ENCODE assay signal across 17 mouse cellular contexts in genomic region chr9:75804940-75805339, GRCm38 (mm10). TPM values are rescaled to one million over a fixed set of nuclear protein-coding genes. Genes with fewer than 3 reads are reported as not detected.
"Had no signal": no experiment of that assay in that cellular context is flagged by ENCODE, and none has a peak within 500 bp of the region (broad histone marks: within the 10 kb centered on the region; RNA-seq: fewer than 3 reads in every experiment).

No protein-coding gene starts in this region.

- H3K4me1 ChIP-seq: megakaryocyte, embryonic 14.5 days; midbrain, embryonic 13.5 days; midbrain, embryonic 15.5 days; neural tube, embryonic 12.5 days had no signal

- H3K4me2 ChIP-seq: lung, embryonic 14.5 days; midbrain, embryonic 11.5 days; midbrain, embryonic 13.5 days; midbrain, embryonic 15.5 days; neural tube, embryonic 12.5 days had no signal

- DNase-seq: lung, adult 18-20 months; lung, embryonic 14.5 days; lung, postnatal 10 days; lung, postnatal 4 days; right cerebral cortex, postnatal 25 days; right cerebral cortex, postnatal 4 days; spleen, adult 18-20 months; thymus, adult 2 months; thymus, postnatal 25 days; thymus, postnatal 4 days had no signal

- ATAC-seq: midbrain, embryonic 13.5 days; midbrain, embryonic 15.5 days had no signal

- H3K27ac ChIP-seq: midbrain, embryonic 13.5 days; midbrain, embryonic 15.5 days; neural tube, embryonic 12.5 days had no signal

- H3K9me3 ChIP-seq: megakaryocyte, embryonic 14.5 days; midbrain, embryonic 13.5 days; midbrain, embryonic 15.5 days; neural tube, embryonic 12.5 days had no signal

- H3K4me3 ChIP-seq: megakaryocyte, embryonic 14.5 days; midbrain, embryonic 13.5 days; midbrain, embryonic 15.5 days; neural tube, embryonic 12.5 days had no signal

- H3K27me3 ChIP-seq: megakaryocyte, embryonic 14.5 days; midbrain, embryonic 13.5 days; midbrain, embryonic 15.5 days; neural tube, embryonic 12.5 days had no signal

- H3K9ac ChIP-seq: lung, embryonic 14.5 days; midbrain, embryonic 13.5 days; midbrain, embryonic 15.5 days; neural tube, embryonic 12.5 days had no signal

- H3K36me3 ChIP-seq: midbrain, embryonic 13.5 days; midbrain, embryonic 15.5 days; neural tube, embryonic 12.5 days had no signal

RNA-seq across cellular contexts. Expression of gene Bmp5, which starts 29.8 kb away (rescaled TPM):
- total RNA-seq: monocyte, adult 5-6 weeks; neutrophil, adult 5-6 weeks had no signal
